9 mouse cellular contexts compared by ENCODE assay signal in the genomic region with DNA sequence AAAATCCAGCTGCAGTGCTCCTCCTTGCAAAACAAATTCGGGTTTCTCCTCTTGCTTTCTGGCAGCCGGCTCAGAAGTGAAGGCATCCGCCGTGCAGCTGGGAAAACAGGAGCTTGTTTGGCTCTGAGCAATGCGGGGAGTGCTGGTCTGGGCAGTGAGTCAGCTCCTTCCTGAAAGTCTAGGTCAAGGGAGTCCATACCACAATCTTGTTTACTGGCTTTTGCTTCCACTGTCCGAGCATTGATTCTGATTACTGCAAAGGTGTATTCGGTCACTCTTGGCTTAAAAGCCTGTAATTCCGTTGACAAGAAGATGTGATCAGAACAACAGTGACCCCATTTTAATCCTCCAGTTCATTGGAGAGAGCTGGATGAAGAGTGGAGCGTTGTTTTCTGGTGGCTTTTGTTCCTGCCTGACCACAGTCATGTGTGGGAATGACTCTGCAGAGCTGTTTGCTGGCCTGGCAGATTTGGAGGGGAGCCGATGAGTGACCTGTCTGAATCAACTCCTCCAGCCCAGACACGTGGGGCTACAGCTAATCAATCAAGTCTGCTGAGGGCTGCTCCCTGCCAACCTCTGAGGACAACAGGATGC.
DNase-seq lines count a peak whose midpoint lies in the region; TF ChIP-seq lines count a peak whose summit lies in the region.
"Had no signal": no experiment of that assay in that cellular context is flagged by ENCODE, and none has a peak within 500 bp of the region (broad histone marks: within the 10 kb centered on the region; RNA-seq: fewer than 3 reads in every experiment).

No protein-coding gene starts in this region.

- no peaks in the 10 kb centered on the region for H3K36me3 ChIP-seq in kidney, adult 2 months (ENCODE audit: control insufficient read depth, insufficient read depth, low read length)
- no peaks in the 10 kb centered on the region for H3K36me3 ChIP-seq in liver, adult 2 months (ENCODE audit: control insufficient read depth, insufficient read depth, low read length)

- DNase-seq in cerebellum, adult 11-12 months, result peak; percentile 34
- DNase-seq in cerebellum, adult 9-10 months, result no peak
- peak; percentile 82 for DNase-seq in adrenal gland, postnatal 10 days
- DNase-seq in gastrocnemius, postnatal 25 days, result peak; percentile 82
- DNase-seq in kidney, adult 2 months, result peak; percentile 85
- DNase-seq in liver, adult 2 months (ENCODE audit: extremely low read depth, low read depth, low spot score), result peak; percentile 88
- peak; percentile 30 for DNase-seq in ovary, postnatal 10 days (ENCODE audit: low spot score)
- DNase-seq in B cell, adult 2 months, result no peak

- no peaks in the 10 kb centered on the region for H3K27me3 ChIP-seq in kidney, adult 2 months (replicated peaks; ENCODE audit: control insufficient read depth, insufficient read depth, low read length)
- H3K27me3 ChIP-seq in liver, adult 2 months (ENCODE audit: control insufficient read depth, insufficient read depth, low read length), result no peaks in the 10 kb centered on the region

- peaks cover 22% of the 10 kb centered on the region for H3K4me1 ChIP-seq in kidney, adult 2 months (ENCODE audit: control insufficient read depth, insufficient read depth, low read length)
- H3K4me1 ChIP-seq in liver, adult 2 months (ENCODE audit: control insufficient read depth, insufficient read depth, low read length), result peaks cover 8% of the 10 kb centered on the region

- H3K9ac ChIP-seq in liver, adult 2 months (ENCODE audit: low read depth, low read length), result no peak overlapping the region

- 10% methylated on average over 11 of the region's 11 CpGs for WGBS in kidney, adult 2 months
- 3% methylated on average over 11 of the region's 11 CpGs for WGBS in liver, adult 2 months

- H3K27ac ChIP-seq in kidney, adult 2 months (ENCODE audit: insufficient read depth, low read depth, low read length), result peak overlapping the region; percentile 87
- peak overlapping the region; percentile 8 for H3K27ac ChIP-seq in liver, adult 2 months (replicated peaks; ENCODE audit: insufficient read depth, low read depth, low read length)

- H3K79me2 ChIP-seq in liver, adult 2 months (ENCODE audit: control insufficient read depth, insufficient read depth, low read length), result no peaks in the 10 kb centered on the region

- no peak for TF ChIP-seq POLR2A in kidney, adult 2 months (IDR thresholded peaks at IDR 0.05; ENCODE audit: low read depth, low read length)
- no peak for TF ChIP-seq POLR2A in liver, adult 2 months (IDR thresholded peaks at IDR 0.05; ENCODE audit: extremely low read depth, insufficient read depth, low read length)

- H3K4me3 ChIP-seq in kidney, adult 2 months (ENCODE audit: insufficient read depth, low read depth, low read length), result no peak overlapping the region
- H3K4me3 ChIP-seq in liver, adult 2 months (ENCODE audit: insufficient read depth, low read depth, low read length), result no peak overlapping the region
- H3K4me3 ChIP-seq: erythroblast, embryonic 14.5 days had no signal

- TF ChIP-seq CTCF in kidney, adult 2 months (conservative IDR thresholded peaks at IDR 0.05; ENCODE audit: insufficient read depth, insufficient read length, low read depth, low read length), result no peak
- TF ChIP-seq CTCF in liver, adult 2 months (IDR thresholded peaks at IDR 0.05; ENCODE audit: low read depth, low read length), result no peak

Comparison
In these comparisons a context has a peak if more than half of its experiments do, and no peak if none do; other contexts are left out.
1. DNase-seq: peak in cerebellum, adult 11-12 months (single experiment), adrenal gland, postnatal 10 days (single experiment), gastrocnemius, postnatal 25 days (single experiment), kidney, adult 2 months (single experiment), liver, adult 2 months (single experiment) and ovary, postnatal 10 days (single experiment); none in cerebellum, adult 9-10 months (single experiment) and B cell, adult 2 months (0 of 2).